Mouse (Mus musculus): ENCODE measurements around the gene Olfr1490. TPM values are rescaled to one million over a fixed set of nuclear protein-coding genes. Genes with fewer than 3 reads are reported as not detected.
"Not testable (repeated sequence)": the region's sequence is repeated elsewhere in the genome, so short reads cannot be mapped to it uniquely, and the experiment has no call there.

The Olfr1490 gene
- not detected in 2 replicates for total RNA-seq (2017)

- no peak for ATAC-seq (replicated peaks; ENCODE audit: low read depth, poor library complexity, severe bottlenecking)
Measured at GRCm38 (mm10) chr19:13650791-13651190, at the start of gene Olfr1490. Olfr1490 (plus strand) TSS chr19:13651091.

GRCm38 (mm10) chr19:13617075-13617474 is 33.8 kb upstream of the Olfr1490 start, which contains the start of gene Olfr1487:
Olfr1487 (plus strand) TSS chr19:13617375.
- ATAC-seq (replicated peaks; ENCODE audit: low read depth, poor library complexity, severe bottlenecking), result not testable (repeated sequence)

- ATAC-seq (replicated peaks; ENCODE audit: low read depth, poor library complexity, severe bottlenecking), result no peak
Measured at GRCm38 (mm10) chr19:13631321-13631720, 19.6 kb upstream of the Olfr1490 start, which contains the start of gene Olfr1489. Olfr1489 (plus strand) TSS chr19:13631621.

- no peak for ATAC-seq (replicated peaks; ENCODE audit: low read depth, poor library complexity, severe bottlenecking)
Measured at GRCm38 (mm10) chr19:13696968-13697367, 46.1 kb downstream of the Olfr1490 start, which contains the start of gene Olfr1491. Olfr1491 (plus strand) TSS chr19:13697268.

Other genes starting within 250 kb of the Olfr1490 start
- not detected in 2 replicates for gene Olfr1469, start 243.2 kb upstream of the Olfr1490 start, total RNA-seq (2017)
- gene Olfr1471, start 207.7 kb upstream of the Olfr1490 start, total RNA-seq (2017), result not detected in 2 replicates
- gene Olfr1472, start 195.0 kb upstream of the Olfr1490 start, total RNA-seq (2017), result not detected in 2 replicates
- not detected in 2 replicates for gene Olfr1474, start 181.5 kb upstream of the Olfr1490 start, total RNA-seq (2017)
- gene Olfr1475, start 170.9 kb upstream of the Olfr1490 start, total RNA-seq (2017), result not detected in 2 replicates
- gene Olfr1477, start 150.5 kb upstream of the Olfr1490 start, total RNA-seq (2017), result not detected in 2 replicates
- not detected in 2 replicates for gene Olfr1480, start 123.2 kb upstream of the Olfr1490 start, total RNA-seq (2017)
- gene Olfr1484, start 67.6 kb upstream of the Olfr1490 start, total RNA-seq (2017), result not detected in 2 replicates
- gene Olfr1487, start 33.7 kb upstream of the Olfr1490 start, total RNA-seq (2017), result not detected in 2 replicates
- not detected in 2 replicates for gene Olfr1489, start 19.5 kb upstream of the Olfr1490 start, total RNA-seq (2017)
- not detected in 2 replicates for gene Olfr1491, start 46.2 kb downstream of the Olfr1490 start, total RNA-seq (2017)
- not detected in 2 replicates for gene Olfr1493-ps1, start 72.2 kb downstream of the Olfr1490 start, total RNA-seq (2017)
- not detected in 2 replicates for gene Olfr1494, start 88.6 kb downstream of the Olfr1490 start, total RNA-seq (2017)
- gene Olfr1495, start 113.5 kb downstream of the Olfr1490 start, total RNA-seq (2017), result not detected in 2 replicates
- gene Olfr1496, start 126.8 kb downstream of the Olfr1490 start, total RNA-seq (2017), result not detected in 2 replicates
- not detected in 2 replicates for gene Olfr1497, start 147.1 kb downstream of the Olfr1490 start, total RNA-seq (2017)
- gene Olfr1499, start 168.4 kb downstream of the Olfr1490 start, total RNA-seq (2017), result not detected in 2 replicates
- gene Olfr1500, start 179.4 kb downstream of the Olfr1490 start, total RNA-seq (2017), result not detected in 2 replicates
- not detected in 2 replicates for gene Olfr1501, start 199.6 kb downstream of the Olfr1490 start, total RNA-seq (2017)
- gene Olfr1502, start 210.7 kb downstream of the Olfr1490 start, total RNA-seq (2017), result not detected in 2 replicates
- not detected in 2 replicates for gene Olfr1504, start 246.8 kb downstream of the Olfr1490 start, total RNA-seq (2017)